Mouse (Mus musculus) hindbrain, embryonic 12.5 days (tissue): ENCODE measurements around the gene Tex14. TPM values are rescaled to one million over a fixed set of nuclear protein-coding genes. Genes with fewer than 3 reads are reported as not detected.
A peak's percentile ranks its signal among the peaks of the same experiment; 100 is the strongest.
"Not testable (repeated sequence)": the region's sequence is repeated elsewhere in the genome, so short reads cannot be mapped to it uniquely, and the experiment has no call there.

Experiments used
- ATAC-seq: fragments of 200-750 bp; cut with Nextera tagmentation; 2 replicates; pipeline ENCODE4 v1.8.0; 2017; ENCODE audit warnings: moderate TSS enrichment; ENCODE audit not compliant: low FRiP score
- H3K27ac ChIP-seq: fragments of 300-500 bp; sonication (generic); 2 replicates; pipeline ENCODE4 v1.5.1; 2016; ENCODE audit warnings: mild to moderate bottlenecking
- H3K27me3 ChIP-seq: fragments of 300-500 bp; sonication (generic); 2 replicates; pipeline ENCODE4 v1.6.1; 2016; ENCODE audit warnings: mild to moderate bottlenecking
- H3K36me3 ChIP-seq: fragments of 300-500 bp; sonication (generic); 2 replicates; pipeline ENCODE4 v1.6.1; 2016; ENCODE audit warnings: mild to moderate bottlenecking
- H3K4me1 ChIP-seq: fragments of 300-500 bp; sonication (generic); 2 replicates; pipeline ENCODE4 v1.6.1; 2016
- H3K4me2 ChIP-seq: fragments of 300-500 bp; sonication (generic); replicated peaks from 2 replicates; pipeline ENCODE4 v1.6.1; 2016; ENCODE audit warnings: mild to moderate bottlenecking
- H3K4me3 ChIP-seq: fragments of 300-500 bp; sonication (generic); 2 replicates; pipeline ENCODE4 v1.5.1; 2016; ENCODE audit warnings: mild to moderate bottlenecking
- H3K9ac ChIP-seq: fragments of 300-500 bp; sonication (generic); 2 replicates; pipeline ENCODE4 v1.6.1; 2016; ENCODE audit warnings: mild to moderate bottlenecking, moderate library complexity
- H3K9me3 ChIP-seq: fragments of 300-500 bp; sonication (generic); replicated peaks from 2 replicates; pipeline ENCODE4 v1.6.1; 2016; ENCODE audit warnings: mild to moderate bottlenecking
- WGBS: fragments of 180-500 bp; shearing (Covaris S2); methylation state at CpG from one replicate; pipeline ENCODE4 v1.1.7; 2016; 5-methylcytosine and 5-hydroxymethylcytosine counted together
- polyA plus RNA-seq: library from polyadenylated mRNA; unstranded; fragments of >200 nt; fragmentation: Nextera tagmentation; extraction: Ambion mirVana; gene quantifications from 2 replicates; pipeline ENCODE4 v1.2.1, GENCODE M21; 2016

The Tex14 gene
- polyA plus RNA-seq, 1 experiment from 2014 or later: 0.10 TPM

GRCm38 (mm10) chr11:87444056-87444455, 39.2 kb downstream of the Tex14 start:
- not testable (repeated sequence) for H3K9me3 ChIP-seq, H3K4me2 ChIP-seq, H3K9ac ChIP-seq, H3K36me3 ChIP-seq, H3K4me1 ChIP-seq, ATAC-seq, H3K4me3 ChIP-seq, H3K27me3 ChIP-seq
- peak overlapping the region; percentile 84; the same call in 1 of the 2 replicates for H3K27ac ChIP-seq
- 73% methylated on average over 10 of the region's 10 CpGs for WGBS

DNA sequence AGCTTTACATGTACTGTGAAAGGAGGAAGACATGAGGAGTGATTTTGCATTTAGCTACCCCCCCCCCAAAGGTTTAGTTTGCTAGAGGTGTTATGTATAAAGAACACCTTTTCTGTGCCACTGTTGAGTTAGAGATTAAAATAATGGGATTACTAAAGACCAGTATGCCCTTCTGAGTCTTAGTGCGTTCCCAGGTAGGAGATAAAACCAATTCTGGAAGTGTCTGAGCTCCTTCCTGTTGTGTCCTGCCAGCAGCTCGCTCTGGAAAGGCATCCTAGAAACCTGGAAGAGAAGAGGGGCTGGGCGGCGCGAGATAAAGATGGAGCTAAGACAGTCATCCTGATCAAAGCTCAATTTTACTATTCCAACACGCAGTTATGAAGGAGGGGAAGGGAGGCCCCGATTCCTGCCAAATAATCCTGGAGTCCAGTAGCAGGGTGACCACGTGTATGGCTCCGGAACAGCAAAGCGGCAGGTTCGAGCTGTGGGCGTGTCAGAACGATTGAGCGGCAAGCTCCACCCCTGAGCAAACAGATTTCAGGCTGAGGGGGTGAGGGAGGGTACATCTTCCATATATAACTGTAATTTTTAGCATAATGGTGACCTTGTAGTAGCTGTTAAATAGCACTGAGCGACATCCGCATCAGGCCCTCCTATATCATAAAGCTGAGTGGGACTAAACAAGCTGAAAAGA, 40.0 kb downstream of the Tex14 start:
- H3K27ac ChIP-seq: no peak overlapping the region
- H3K9ac ChIP-seq: no peak overlapping the region; the same call in 1 of the 2 replicates
- H3K9me3 ChIP-seq: no peaks in the 10 kb centered on the region
- H3K36me3 ChIP-seq: no peaks in the 10 kb centered on the region
- ATAC-seq: no peak
- WGBS: 10% methylated on average over 16 of the region's 16 CpGs
- H3K4me2 ChIP-seq: 0 out of 2 replicates have a peak overlapping the region, but pooled peaks have one; percentile 11
- H3K4me3 ChIP-seq: no peak overlapping the region
- peaks cover 2% of the 10 kb centered on the region for H3K4me1 ChIP-seq
- H3K27me3 ChIP-seq: no peaks in the 10 kb centered on the region

DNA sequence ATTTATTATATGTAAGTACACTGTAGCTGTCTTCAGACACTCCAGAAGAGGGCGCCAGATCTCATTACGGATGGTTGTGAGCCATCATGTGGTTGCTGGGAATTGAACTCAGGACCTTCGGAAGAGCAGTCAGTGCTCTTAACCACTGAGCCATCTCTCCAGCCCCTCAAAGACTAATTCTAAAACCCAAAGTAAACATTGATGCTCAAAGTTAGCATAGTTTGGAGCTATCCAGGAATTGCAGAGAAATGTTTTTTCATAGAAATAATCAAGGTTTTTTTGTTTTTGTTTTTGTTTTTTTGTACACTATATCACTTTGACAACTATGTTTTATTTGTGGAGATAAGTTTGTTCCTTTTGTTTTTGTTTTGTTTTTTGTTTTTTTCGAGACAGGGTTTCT, 40.7 kb downstream of the Tex14 start:
- not testable (repeated sequence) for H3K27ac ChIP-seq, H3K27me3 ChIP-seq, ATAC-seq, H3K36me3 ChIP-seq, H3K9ac ChIP-seq, H3K9me3 ChIP-seq, H3K4me2 ChIP-seq, H3K4me1 ChIP-seq, H3K4me3 ChIP-seq
- WGBS: 53% methylated on average over 4 of the region's 4 CpGs

- Histone ChIP-seq H3K4me3 (no peak overlapping the region), H3K4me1 (no peaks in the 10 kb centered on the region; the same call in 1 of the 2 replicates), H3K4me2 (no peak overlapping the region), H3K9me3 (no peaks in the 10 kb centered on the region), H3K36me3 (no peaks in the 10 kb centered on the region), H3K9ac (no peak overlapping the region), H3K27ac (no peak overlapping the region), H3K27me3 (no peaks in the 10 kb centered on the region)
- WGBS: 88% methylated on average over 3 of the region's 3 CpGs
- no peak for ATAC-seq
These were observed 41.3 kb downstream of the Tex14 start for GRCm38 (mm10) chr11:87446159-87446558.

DNA sequence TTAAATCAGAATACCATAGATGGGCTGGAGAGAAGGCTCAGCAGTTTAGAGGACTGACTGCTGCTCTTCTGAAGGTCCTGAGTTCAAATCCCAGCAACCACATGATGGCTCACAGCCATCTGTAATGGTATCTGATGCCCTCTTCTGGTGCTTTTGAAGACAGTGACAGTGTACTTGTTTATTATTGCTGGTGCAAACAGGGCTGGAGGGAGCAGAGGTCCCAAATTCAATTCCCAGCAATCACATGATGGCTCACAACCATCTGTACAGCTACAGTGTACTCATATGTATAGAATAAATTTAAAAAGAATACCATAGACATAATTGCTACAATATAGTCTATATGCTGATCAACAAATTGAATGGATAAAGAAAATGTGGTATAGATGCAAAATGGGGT, 42.6 kb downstream of the Tex14 start:
- ATAC-seq: no peak

DNA sequence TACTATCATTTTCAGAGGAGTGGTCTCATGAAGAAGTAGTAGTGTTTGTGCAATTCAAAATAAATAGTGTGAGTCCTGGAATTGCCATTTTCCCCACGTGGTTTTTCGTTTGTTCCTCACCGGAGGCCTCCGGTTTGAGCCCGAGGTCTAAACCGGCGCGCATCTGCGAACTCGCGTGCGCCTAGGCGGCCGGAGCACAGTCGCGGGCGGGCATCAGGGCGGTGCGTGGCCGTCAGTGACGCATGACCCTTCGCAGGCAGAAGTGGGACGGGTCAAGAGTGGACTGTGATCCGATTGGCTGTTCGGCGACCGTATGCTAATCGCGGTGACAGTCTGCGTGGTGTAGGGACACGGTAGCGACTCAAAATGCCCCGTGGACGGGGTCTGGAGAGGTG, 43.2 kb downstream of the Tex14 start:
- not testable (repeated sequence) for H3K4me1 ChIP-seq, H3K27me3 ChIP-seq, H3K36me3 ChIP-seq, H3K9me3 ChIP-seq
- peak overlapping the region; percentile 29 for H3K4me3 ChIP-seq
- H3K27ac ChIP-seq: peak overlapping the region; percentile 64
- H3K4me2 ChIP-seq: peak overlapping the region; percentile 59
- 0 out of 2 replicates have a peak overlapping the region, but pooled peaks have one; percentile 29 for H3K9ac ChIP-seq
- peak; percentile 97 for ATAC-seq
- 0% methylated on average over 34 of the region's 34 CpGs for WGBS

More for the DNA sequence above, 42.6 kb downstream of the Tex14 start:
- Histone ChIP-seq H3K36me3 (no peaks in the 10 kb centered on the region), H3K9me3 (no peaks in the 10 kb centered on the region), H3K9ac (no peak overlapping the region), H3K27me3 (no peaks in the 10 kb centered on the region), H3K4me1 (no peaks in the 10 kb centered on the region; the same call in 1 of the 2 replicates), H3K4me3 (no peak overlapping the region), H3K27ac (no peak overlapping the region), H3K4me2 (no peak overlapping the region)

DNA sequence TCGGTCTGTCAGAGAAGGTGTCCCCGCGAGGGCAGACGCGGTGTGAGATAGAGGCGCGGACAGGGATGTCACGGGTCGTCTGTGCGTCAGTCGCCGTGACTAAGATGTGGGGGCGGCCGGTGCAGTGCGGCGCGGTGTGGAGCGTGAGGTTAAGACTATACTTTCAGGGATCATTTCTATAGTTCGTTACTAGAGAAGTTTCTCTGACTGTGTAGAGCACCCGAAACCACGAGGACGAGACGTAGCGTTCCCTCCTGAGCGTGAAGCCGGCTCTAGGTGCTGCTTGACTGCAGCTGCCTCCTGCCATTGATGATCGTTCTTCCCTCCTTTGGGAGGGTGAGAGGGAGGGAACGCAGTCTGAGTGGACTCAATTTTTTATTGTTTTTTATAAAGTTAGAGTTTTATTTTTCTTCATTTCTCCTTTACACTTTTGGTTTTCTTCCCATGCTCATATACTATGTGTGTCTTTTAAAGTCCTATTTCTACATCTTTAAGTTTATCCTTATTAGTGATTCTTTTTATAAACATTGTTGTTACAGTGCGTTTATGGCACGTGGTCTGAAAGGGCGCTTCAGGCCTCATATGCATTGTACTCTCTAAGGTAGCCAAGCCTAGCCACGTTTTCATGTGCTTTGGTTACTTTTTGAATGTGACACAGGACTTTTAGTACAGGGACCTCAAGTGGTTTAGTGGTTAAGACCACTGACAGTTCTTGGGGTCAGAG, 43.8 kb downstream of the Tex14 start:
- H3K27ac ChIP-seq: peak overlapping the region; percentile 70; the same call in 1 of the 2 replicates
- H3K9me3 ChIP-seq, H3K4me3 ChIP-seq, H3K9ac ChIP-seq, H3K4me1 ChIP-seq, H3K36me3 ChIP-seq, H3K27me3 ChIP-seq, H3K4me2 ChIP-seq: not testable (repeated sequence)
- 1% methylated on average over 6 of the region's 32 CpGs for WGBS
- ATAC-seq: peak; percentile 97

GRCm38 (mm10) chr11:87449200-87449547, 44.3 kb downstream of the Tex14 start:
- no peaks in the 10 kb centered on the region for H3K9me3 ChIP-seq
- no peaks in the 10 kb centered on the region for H3K36me3 ChIP-seq
- H3K27ac ChIP-seq: peak overlapping the region; percentile 70; the same call in 1 of the 2 replicates
- no peak overlapping the region for H3K4me2 ChIP-seq
- H3K4me1 ChIP-seq: no peaks in the 10 kb centered on the region; the same call in 1 of the 2 replicates
- no peak overlapping the region for H3K4me3 ChIP-seq
- H3K27me3 ChIP-seq: no peaks in the 10 kb centered on the region
- H3K9ac ChIP-seq: no peak overlapping the region
- 15% methylated on average over 3 of the region's 3 CpGs for WGBS
- ATAC-seq: no peak

GRCm38 (mm10) chr11:87449847-87450246, 45.0 kb downstream of the Tex14 start:
- H3K4me2 ChIP-seq, ATAC-seq, H3K4me1 ChIP-seq, H3K27ac ChIP-seq, H3K36me3 ChIP-seq, H3K9me3 ChIP-seq, H3K27me3 ChIP-seq, H3K4me3 ChIP-seq, H3K9ac ChIP-seq: not testable (repeated sequence)
- 62% methylated on average over 5 of the region's 5 CpGs for WGBS

DNA sequence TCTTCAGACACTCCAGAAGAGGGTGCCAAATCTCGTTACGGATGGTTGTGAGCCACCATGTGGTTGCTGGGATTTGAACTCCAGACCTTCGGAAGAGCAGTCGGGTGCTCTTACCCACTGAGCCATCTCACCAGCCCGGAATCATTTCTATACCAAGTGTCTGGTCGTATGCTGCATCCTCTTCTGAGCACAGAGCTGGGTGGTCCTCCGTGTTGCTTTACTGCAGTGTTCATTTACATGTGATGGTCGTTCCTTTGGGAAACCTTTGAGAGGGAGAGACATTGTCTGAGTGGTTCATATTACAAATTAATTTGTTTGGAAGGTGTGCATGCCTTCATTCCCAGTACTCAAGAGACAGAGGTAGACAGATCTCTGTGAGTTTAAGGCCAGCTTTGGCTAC, 47.9 kb downstream of the Tex14 start:
- not testable (repeated sequence) for H3K36me3 ChIP-seq
- 75% methylated on average over 8 of the region's 8 CpGs for WGBS

GRCm38 (mm10) chr11:87453216-87454034, 48.6 kb downstream of the Tex14 start:
- 30% methylated on average over 13 of the region's 13 CpGs for WGBS

More for the DNA sequence above, 47.9 kb downstream of the Tex14 start:
- H3K27me3 ChIP-seq, ATAC-seq, H3K4me3 ChIP-seq, H3K4me2 ChIP-seq, H3K4me1 ChIP-seq, H3K9me3 ChIP-seq, H3K27ac ChIP-seq: not testable (repeated sequence)
- 0 out of 2 replicates have a peak overlapping the region, but pooled peaks have one; percentile 1 for H3K9ac ChIP-seq

DNA sequence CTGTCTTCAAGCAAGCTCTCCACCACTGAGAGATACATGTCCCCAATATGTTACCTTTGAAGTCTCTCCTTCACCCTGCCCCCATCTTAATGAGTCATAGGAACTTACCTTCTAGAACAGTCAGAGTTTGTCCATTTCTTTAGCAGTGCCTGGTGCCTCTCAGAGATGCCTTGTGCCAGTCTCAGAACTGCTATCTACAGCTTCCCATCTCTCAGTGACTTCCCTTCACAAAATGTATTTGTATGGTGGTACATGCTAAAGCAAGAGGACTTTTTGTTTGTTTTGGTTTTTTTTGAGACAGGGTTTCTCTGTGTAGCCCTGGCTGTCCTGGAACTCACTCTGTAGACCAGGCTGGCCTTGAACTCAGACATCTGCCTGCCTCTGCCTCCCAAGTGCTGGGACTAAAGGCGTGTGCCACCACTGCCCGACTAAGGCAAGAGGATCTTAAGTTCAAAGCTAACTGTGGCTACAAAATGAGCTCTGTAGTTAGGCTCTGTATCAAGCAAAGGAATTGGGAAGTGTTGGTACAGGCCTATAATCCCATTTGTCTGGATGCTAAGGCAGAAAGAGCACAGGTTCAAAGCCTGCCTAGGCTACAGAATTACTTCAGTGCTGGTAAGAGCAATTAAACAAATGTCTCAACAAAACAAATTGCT, 49.3 kb downstream of the Tex14 start:
- no peaks in the 10 kb centered on the region for H3K36me3 ChIP-seq
- no peaks in the 10 kb centered on the region for H3K27me3 ChIP-seq
- H3K27ac ChIP-seq: no peak overlapping the region
- H3K4me2 ChIP-seq: no peak overlapping the region
- H3K4me1 ChIP-seq: no peaks in the 10 kb centered on the region
- H3K4me3 ChIP-seq: no peak overlapping the region
- H3K9me3 ChIP-seq: no peaks in the 10 kb centered on the region
- no peak overlapping the region for H3K9ac ChIP-seq
- 92% methylated on average over 2 of the region's 2 CpGs for WGBS
- ATAC-seq: no peak

More at GRCm38 (mm10) chr11:87453216-87454034, 48.6 kb downstream of the Tex14 start:
- Histone ChIP-seq H3K4me3 (no peak overlapping the region), H3K27ac (no peak overlapping the region), H3K4me2 (no peak overlapping the region), H3K4me1 (no peaks in the 10 kb centered on the region), H3K27me3 (no peaks in the 10 kb centered on the region), H3K36me3 (no peaks in the 10 kb centered on the region), H3K9ac (0 out of 2 replicates have a peak overlapping the region, but pooled peaks have one; percentile 1), H3K9me3 (no peaks in the 10 kb centered on the region)
- no peak for ATAC-seq
